Comparison of ENCODE assay signal across 14 mouse cellular contexts in genomic region chr1:118917520-118918220, GRCm38 (mm10).
DNase-seq lines count a peak whose midpoint lies in the region; ATAC-seq lines count a peak whose summit lies in the region.
"Had no signal": no experiment of that assay in that cellular context is flagged by ENCODE, and none has a peak within 500 bp of the region (broad histone marks: within the 10 kb centered on the region; RNA-seq: fewer than 3 reads in every experiment).

No protein-coding gene starts in this region.

- H3K4me1 ChIP-seq in hindbrain, embryonic 10.5 days (replicated peaks) = peaks cover 58% of the 10 kb centered on the region
- H3K4me1 ChIP-seq in hindbrain, embryonic 11.5 days (replicated peaks; ENCODE audit: control insufficient read depth, insufficient read depth, low read length) = peaks cover 12% of the 10 kb centered on the region
- peaks cover 44% of the 10 kb centered on the region for H3K4me1 ChIP-seq in limb, embryonic 11.5 days (ENCODE audit: control insufficient read depth, insufficient read depth, low read length)

- no peaks in the 10 kb centered on the region for H3K9me3 ChIP-seq in hindbrain, embryonic 10.5 days
- no peaks in the 10 kb centered on the region for H3K9me3 ChIP-seq in hindbrain, embryonic 11.5 days (ENCODE audit: control insufficient read depth, low read length)
- no peaks in the 10 kb centered on the region for H3K9me3 ChIP-seq in limb, embryonic 11.5 days (ENCODE audit: control insufficient read depth, low read length)

- H3K36me3 ChIP-seq in hindbrain, embryonic 10.5 days = peaks cover 9% of the 10 kb centered on the region
- no peaks in the 10 kb centered on the region for H3K36me3 ChIP-seq in hindbrain, embryonic 11.5 days (ENCODE audit: control insufficient read depth, insufficient read depth, low read length)
- no peaks in the 10 kb centered on the region for H3K36me3 ChIP-seq in limb, embryonic 11.5 days (ENCODE audit: control insufficient read depth, insufficient read depth, low read length)

- peaks cover 14% of the 10 kb centered on the region; the same call in 1 of the 2 replicates for H3K27me3 ChIP-seq in hindbrain, embryonic 10.5 days (ENCODE audit: insufficient read depth, poor library complexity, severe bottlenecking)
- 0 out of 2 replicates have a peak, but pooled peaks cover under 1% of the 10 kb centered on the region for H3K27me3 ChIP-seq in hindbrain, embryonic 11.5 days (ENCODE audit: control insufficient read depth, insufficient read depth, low read length)
- no peaks in the 10 kb centered on the region for H3K27me3 ChIP-seq in limb, embryonic 11.5 days (ENCODE audit: control insufficient read depth, insufficient read depth, low read length)

- no peak overlapping the region for H3K9ac ChIP-seq in hindbrain, embryonic 11.5 days (ENCODE audit: low read depth, low read length)
- no peak overlapping the region for H3K9ac ChIP-seq in limb, embryonic 11.5 days (ENCODE audit: low read length)

- ATAC-seq in hindbrain, embryonic 11.5 days (ENCODE audit: low FRiP score) = no peak
- no peak for ATAC-seq in limb, embryonic 11.5 days (ENCODE audit: insufficient number of reproducible peaks, low FRiP score, low TSS enrichment, low read depth)
- ATAC-seq: midbrain, embryonic 16.5 days had no signal

- H3K4me2 ChIP-seq in hindbrain, embryonic 11.5 days (replicated peaks; ENCODE audit: low read depth, low read length) = no peak overlapping the region
- H3K4me2 ChIP-seq in limb, embryonic 11.5 days (ENCODE audit: low read depth, severe bottlenecking) = no peak overlapping the region
- H3K4me2 ChIP-seq: heart, embryonic 11.5 days had no signal

- no peak for DNase-seq in hindbrain, embryonic 10.5 days (ENCODE audit: low spot score)
- no peak for DNase-seq in hindbrain, embryonic 11.5 days (ENCODE audit: low spot score)
- peak; percentile 23 to 44 for DNase-seq in cerebellum, adult 18-20 months
- peak; percentile 76 to 85 for DNase-seq in cerebellum, postnatal 10 days
- DNase-seq in limb, embryonic 11.5 days (ENCODE audit: low spot score) = peak; percentile 66
- DNase-seq in ovary, postnatal 36 days (ENCODE audit: low spot score) = no peak
- no peak for DNase-seq in lung, postnatal 14 days
- DNase-seq: gastrocnemius, postnatal 25 days; heart, postnatal 36 days; liver; lung, adult 2 months; thymus, postnatal 4 days had no signal

- H3K4me3 ChIP-seq in hindbrain, embryonic 10.5 days = no peak overlapping the region
- no peak overlapping the region for H3K4me3 ChIP-seq in hindbrain, embryonic 11.5 days (ENCODE audit: low read depth, low read length)
- no peak overlapping the region for H3K4me3 ChIP-seq in limb, embryonic 11.5 days (ENCODE audit: low read depth, low read length)

- 0 out of 2 replicates have a peak overlapping the region, but pooled peaks have one; percentile 72 for H3K27ac ChIP-seq in hindbrain, embryonic 10.5 days
- no peak overlapping the region for H3K27ac ChIP-seq in hindbrain, embryonic 11.5 days (ENCODE audit: low read depth, low read length)
- H3K27ac ChIP-seq in limb, embryonic 11.5 days (replicated peaks; ENCODE audit: low read depth, low read length) = peak overlapping the region; percentile 25; the same call in 1 of the 2 replicates

- WGBS in hindbrain, embryonic 10.5 days = 64% methylated on average over 7 of the region's 7 CpGs
- WGBS in hindbrain, embryonic 11.5 days = 55% methylated on average over 7 of the region's 7 CpGs
- 5% methylated on average over 7 of the region's 7 CpGs for WGBS in limb, embryonic 11.5 days

Comparison
In these comparisons a context has a peak if more than half of its experiments do, and no peak if none do; other contexts are left out.
1. DNase-seq: peak in cerebellum, adult 18-20 months (2 of 2), cerebellum, postnatal 10 days (2 of 2) and limb, embryonic 11.5 days (single experiment); none in hindbrain, embryonic 10.5 days (single experiment), hindbrain, embryonic 11.5 days (single experiment), ovary, postnatal 36 days (single experiment) and lung, postnatal 14 days (single experiment).